Mouse (Mus musculus): ENCODE data around the gene Inppl1. TPM values are rescaled to one million over a fixed set of nuclear protein-coding genes. Genes with fewer than 3 reads are reported as not detected.
A peak's percentile ranks its signal among the peaks of the same experiment; 100 is the strongest.

The Inppl1 gene
- polyA plus RNA-seq, 1 experiment from 2014 or later: 35.5 TPM

DNA sequence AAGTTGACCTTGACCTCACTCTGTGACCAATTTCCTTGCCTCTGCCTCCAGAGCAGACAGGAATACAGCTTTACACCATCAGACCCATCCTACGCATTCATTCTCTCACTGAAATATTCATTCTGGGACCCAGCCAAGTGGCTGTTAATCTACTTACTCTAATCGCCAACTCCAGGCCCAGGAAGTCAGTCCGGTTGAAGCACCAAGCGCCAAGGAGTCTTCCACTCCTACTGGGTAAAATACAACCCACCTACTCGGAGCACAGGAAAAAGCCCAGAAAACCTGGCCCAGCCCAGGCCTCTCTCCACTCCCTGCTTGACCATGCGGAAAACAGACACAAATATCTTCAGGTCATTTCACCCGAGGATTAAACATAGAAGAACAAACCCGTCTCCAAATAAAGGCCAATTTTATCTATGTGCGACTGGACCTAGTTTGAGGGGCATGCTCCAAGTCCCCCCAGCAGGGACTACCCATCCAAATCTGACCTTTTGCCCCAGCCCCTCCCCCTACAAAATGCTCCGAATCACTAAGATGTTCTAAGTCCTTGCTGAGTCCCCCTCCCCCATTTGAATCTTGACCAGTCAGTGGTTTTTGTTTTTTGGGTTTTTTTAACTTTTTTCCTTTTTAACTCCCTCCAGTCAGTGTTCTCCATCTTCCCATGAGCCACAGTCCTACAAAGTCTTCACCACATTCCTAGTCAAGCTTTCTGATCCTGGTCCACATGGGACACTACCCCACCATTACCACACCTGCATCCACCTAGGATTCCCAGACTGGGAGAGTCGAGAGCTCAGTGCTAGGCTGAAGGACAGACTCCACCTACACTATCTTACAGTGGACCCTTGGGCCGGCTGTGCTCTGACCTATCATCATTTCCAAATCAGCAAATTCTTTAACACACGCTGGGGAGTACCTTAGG is 30.5 kb upstream of the Inppl1 start:
- Histone ChIP-seq H3K4me2 (no peak overlapping the region), H3K27ac (ENCODE audit: low read depth, low read length) (peak overlapping the region; percentile 56), H3K27me3 (ENCODE audit: control insufficient read depth, insufficient read depth, low read length) (no peaks in the 10 kb centered on the region), H3K9ac (ENCODE audit: low read length) (peak overlapping the region; percentile 18; the same call in 1 of the 2 replicates), H3K36me3 (ENCODE audit: control insufficient read depth, insufficient read depth, low read length) (no peaks in the 10 kb centered on the region), H3K9me3 (ENCODE audit: control insufficient read depth, low read length) (no peaks in the 10 kb centered on the region), H3K4me1 (ENCODE audit: control insufficient read depth, insufficient read depth, low read length) (peaks cover 9% of the 10 kb centered on the region; the same call in 1 of the 2 replicates), H3K4me3 (ENCODE audit: low read depth, low read length) (no peak overlapping the region)
- WGBS: 34% methylated on average over 13 of the region's 13 CpGs
- ATAC-seq (ENCODE audit: low FRiP score): peak; percentile 67
- no peak for DNase-seq (ENCODE audit: low spot score, missing footprints)

DNA sequence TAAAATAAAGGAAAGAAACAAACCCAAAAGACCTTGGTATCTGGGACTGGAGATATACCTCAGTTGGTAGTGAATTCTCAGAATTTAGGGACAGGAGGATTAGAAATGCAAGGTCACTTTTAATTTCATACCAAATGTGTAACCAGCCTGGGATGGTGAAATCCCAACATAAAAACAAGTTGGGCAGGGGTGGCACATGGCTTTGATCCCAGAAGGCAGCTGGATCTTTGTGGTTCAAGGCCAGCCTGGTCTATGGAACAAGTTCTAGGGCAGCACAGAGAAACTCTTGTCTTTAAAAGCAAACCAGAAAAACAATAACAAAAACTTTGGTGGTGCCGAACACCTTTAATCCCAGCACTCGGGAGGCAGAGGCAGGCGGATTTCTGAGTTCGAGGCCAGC is 29.5 kb upstream of the Inppl1 start:
- DNase-seq (ENCODE audit: low spot score, missing footprints) (no peak), ATAC-seq (ENCODE audit: low FRiP score) (no peak)
- no peak overlapping the region for H3K27ac ChIP-seq (ENCODE audit: low read depth, low read length)
- H3K4me2 ChIP-seq: no peak overlapping the region
- H3K4me1 ChIP-seq (ENCODE audit: control insufficient read depth, insufficient read depth, low read length): peaks cover 9% of the 10 kb centered on the region; the same call in 1 of the 2 replicates
- 98% methylated on average over 4 of the region's 4 CpGs for WGBS
- no peaks in the 10 kb centered on the region for H3K36me3 ChIP-seq (ENCODE audit: control insufficient read depth, insufficient read depth, low read length)
- H3K27me3 ChIP-seq (ENCODE audit: control insufficient read depth, insufficient read depth, low read length): no peaks in the 10 kb centered on the region
- H3K9ac ChIP-seq (ENCODE audit: low read length): no peak overlapping the region
- no peaks in the 10 kb centered on the region for H3K9me3 ChIP-seq (ENCODE audit: control insufficient read depth, low read length)
- no peak overlapping the region for H3K4me3 ChIP-seq (ENCODE audit: low read depth, low read length)

DNA sequence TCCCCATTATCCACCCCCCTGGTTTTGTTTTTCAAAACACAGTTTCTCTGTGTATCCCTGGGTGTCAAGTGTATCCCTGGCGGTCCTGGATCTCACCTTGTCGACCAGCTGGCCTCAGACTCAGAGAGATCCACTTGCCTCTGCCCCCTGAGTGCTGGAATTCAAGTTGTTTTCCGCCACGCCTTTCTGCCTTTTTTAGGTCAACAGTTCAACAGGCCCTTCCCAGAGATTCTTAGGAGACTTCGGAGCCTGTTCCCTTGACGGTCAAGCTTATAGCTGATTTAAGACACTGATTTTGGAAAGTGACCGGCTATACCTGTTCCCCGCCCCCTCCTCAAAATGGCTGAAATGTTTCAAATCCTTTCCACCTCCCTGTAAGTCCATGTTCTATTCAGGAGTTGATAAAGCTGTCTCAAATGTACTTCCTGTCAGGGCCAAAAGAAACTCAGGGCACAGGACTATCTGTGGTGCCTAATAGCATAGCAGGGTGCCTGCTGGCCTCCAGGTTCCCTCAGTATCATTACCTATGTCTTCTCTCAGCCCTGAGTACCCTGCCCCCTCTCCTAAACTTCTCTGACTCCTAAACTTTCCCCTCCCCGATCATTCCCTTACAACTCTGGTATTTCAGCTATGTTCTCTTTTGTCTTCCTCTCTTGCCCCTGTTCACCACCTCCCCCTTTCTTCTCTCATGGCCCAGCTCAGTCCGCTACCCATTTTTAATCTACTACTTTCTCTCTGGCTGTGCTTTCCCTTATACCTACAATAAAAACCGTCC is 28.6 kb upstream of the Inppl1 start:
- no peak for DNase-seq (ENCODE audit: low spot score, missing footprints)
- no peak overlapping the region for H3K9ac ChIP-seq (ENCODE audit: low read length)
- H3K4me2 ChIP-seq: no peak overlapping the region
- no peaks in the 10 kb centered on the region for H3K36me3 ChIP-seq (ENCODE audit: control insufficient read depth, insufficient read depth, low read length)
- no peaks in the 10 kb centered on the region for H3K9me3 ChIP-seq (ENCODE audit: control insufficient read depth, low read length)
- no peak overlapping the region for H3K4me3 ChIP-seq (ENCODE audit: low read depth, low read length)
- no peaks in the 10 kb centered on the region for H3K27me3 ChIP-seq (ENCODE audit: control insufficient read depth, insufficient read depth, low read length)
- no peak overlapping the region for H3K27ac ChIP-seq (ENCODE audit: low read depth, low read length)
- ATAC-seq (ENCODE audit: low FRiP score): no peak
- WGBS: 79% methylated on average over 11 of the region's 11 CpGs
- peaks cover 9% of the 10 kb centered on the region; the same call in 1 of the 2 replicates for H3K4me1 ChIP-seq (ENCODE audit: control insufficient read depth, insufficient read depth, low read length)

DNA sequence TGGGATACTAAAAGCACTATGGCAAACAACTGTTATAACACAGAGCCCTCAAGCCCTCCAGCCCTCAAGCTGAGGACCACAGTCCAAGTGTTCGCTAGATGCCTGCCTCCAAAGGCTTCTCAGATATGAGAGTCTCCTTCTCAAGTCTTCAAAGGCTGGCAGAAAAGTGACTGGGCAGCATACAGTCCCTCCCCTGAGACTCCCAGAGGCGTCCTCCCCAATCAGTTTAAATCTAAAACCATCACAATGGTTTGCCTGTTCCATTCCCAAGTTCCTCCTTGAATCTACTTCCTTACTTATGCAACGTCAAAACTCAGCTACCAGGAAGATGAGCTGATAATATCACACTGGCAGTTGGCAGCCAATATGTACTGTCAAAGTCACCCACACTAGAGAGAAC is 25.4 kb upstream of the Inppl1 start, which contains the start of gene Anapc15:
Gene Anapc15 (plus strand): TSS at position 301 of the 400 bp plus-strand sequence.
- Histone ChIP-seq H3K9me3 (ENCODE audit: control insufficient read depth, low read length) (no peaks in the 10 kb centered on the region), H3K9ac (ENCODE audit: low read length) (no peak within 1 kb of the TSS), H3K4me3 (ENCODE audit: low read depth, low read length) (no peak within 1 kb of the TSS), H3K27me3 (ENCODE audit: control insufficient read depth, insufficient read depth, low read length) (no peaks in the 10 kb centered on the region), H3K4me2 (no peak within 1 kb of the TSS), H3K27ac (ENCODE audit: low read depth, low read length) (no peak within 1 kb of the TSS), H3K36me3 (ENCODE audit: control insufficient read depth, insufficient read depth, low read length) (no peaks in the 10 kb centered on the region), H3K4me1 (ENCODE audit: control insufficient read depth, insufficient read depth, low read length) (peaks cover 4% of the 10 kb centered on the region; the same call in 1 of the 2 replicates)
- WGBS: 81% methylated on average over 3 of the region's 3 CpGs
- DNase-seq (ENCODE audit: low spot score, missing footprints) (no peak), ATAC-seq (ENCODE audit: low FRiP score) (no peak)

- H3K4me3 ChIP-seq (ENCODE audit: low read depth, low read length): no peak overlapping the region
- H3K4me1 ChIP-seq (ENCODE audit: control insufficient read depth, insufficient read depth, low read length): no peaks in the 10 kb centered on the region
- WGBS: 75% methylated on average over 3 of the region's 3 CpGs
- H3K9ac ChIP-seq (ENCODE audit: low read length): no peak overlapping the region
- no peaks in the 10 kb centered on the region for H3K36me3 ChIP-seq (ENCODE audit: control insufficient read depth, insufficient read depth, low read length)
- no peak for DNase-seq (ENCODE audit: low spot score, missing footprints)
- ATAC-seq (ENCODE audit: low FRiP score): no peak
- H3K9me3 ChIP-seq (ENCODE audit: control insufficient read depth, low read length): no peaks in the 10 kb centered on the region
- H3K27ac ChIP-seq (ENCODE audit: low read depth, low read length): no peak overlapping the region
- H3K4me2 ChIP-seq: no peak overlapping the region
- no peaks in the 10 kb centered on the region for H3K27me3 ChIP-seq (ENCODE audit: control insufficient read depth, insufficient read depth, low read length)
Measured at GRCm38 (mm10) chr7:101862291-101862690, 24.3 kb upstream of the Inppl1 start.

- H3K36me3 ChIP-seq (ENCODE audit: control insufficient read depth, insufficient read depth, low read length): no peaks in the 10 kb centered on the region
- DNase-seq (ENCODE audit: low spot score, missing footprints): no peak
- H3K4me1 ChIP-seq (ENCODE audit: control insufficient read depth, insufficient read depth, low read length): no peaks in the 10 kb centered on the region
- no peak for ATAC-seq (ENCODE audit: low FRiP score)
- H3K9ac ChIP-seq (ENCODE audit: low read length): no peak overlapping the region
- H3K27ac ChIP-seq (ENCODE audit: low read depth, low read length): no peak overlapping the region
- no peak overlapping the region for H3K4me2 ChIP-seq
- H3K4me3 ChIP-seq (ENCODE audit: low read depth, low read length): no peak overlapping the region
- no peaks in the 10 kb centered on the region for H3K27me3 ChIP-seq (ENCODE audit: control insufficient read depth, insufficient read depth, low read length)
- no peaks in the 10 kb centered on the region for H3K9me3 ChIP-seq (ENCODE audit: control insufficient read depth, low read length)
Measured at GRCm38 (mm10) chr7:101860978-101861377, 22.9 kb upstream of the Inppl1 start.

GRCm38 (mm10) chr7:101858362-101858761 is 20.3 kb upstream of the Inppl1 start:
- Histone ChIP-seq H3K27ac (ENCODE audit: low read depth, low read length) (no peak overlapping the region), H3K9ac (ENCODE audit: low read length) (no peak overlapping the region), H3K4me3 (ENCODE audit: low read depth, low read length) (no peak overlapping the region), H3K4me2 (no peak overlapping the region), H3K4me1 (ENCODE audit: control insufficient read depth, insufficient read depth, low read length) (no peaks in the 10 kb centered on the region), H3K36me3 (ENCODE audit: control insufficient read depth, insufficient read depth, low read length) (no peaks in the 10 kb centered on the region), H3K27me3 (ENCODE audit: control insufficient read depth, insufficient read depth, low read length) (no peaks in the 10 kb centered on the region), H3K9me3 (ENCODE audit: control insufficient read depth, low read length) (no peaks in the 10 kb centered on the region)
- no peak for DNase-seq (ENCODE audit: low spot score, missing footprints)
- 90% methylated on average over 9 of the region's 9 CpGs for WGBS
- no peak for ATAC-seq (ENCODE audit: low FRiP score)

- ATAC-seq (ENCODE audit: low FRiP score) (no peak), DNase-seq (ENCODE audit: low spot score, missing footprints) (no peak)
- WGBS: 91% methylated on average over 4 of the region's 4 CpGs
- no peak within 1 kb of the TSS for H3K27ac ChIP-seq (ENCODE audit: low read depth, low read length)
- no peaks in the 10 kb centered on the region for H3K36me3 ChIP-seq (ENCODE audit: control insufficient read depth, insufficient read depth, low read length)
- H3K4me1 ChIP-seq (ENCODE audit: control insufficient read depth, insufficient read depth, low read length): no peaks in the 10 kb centered on the region
- no peak within 1 kb of the TSS for H3K4me2 ChIP-seq
- H3K9me3 ChIP-seq (ENCODE audit: control insufficient read depth, low read length): no peaks in the 10 kb centered on the region
- no peaks in the 10 kb centered on the region for H3K27me3 ChIP-seq (ENCODE audit: control insufficient read depth, insufficient read depth, low read length)
- no peak within 1 kb of the TSS for H3K9ac ChIP-seq (ENCODE audit: low read length)
- H3K4me3 ChIP-seq (ENCODE audit: low read depth, low read length): no peak within 1 kb of the TSS
Measured at GRCm38 (mm10) chr7:101857094-101857493, 19.1 kb upstream of the Inppl1 start, which contains the start of gene Folr2. Gene Folr2 (minus strand): TSS chr7:101857194.

DNA sequence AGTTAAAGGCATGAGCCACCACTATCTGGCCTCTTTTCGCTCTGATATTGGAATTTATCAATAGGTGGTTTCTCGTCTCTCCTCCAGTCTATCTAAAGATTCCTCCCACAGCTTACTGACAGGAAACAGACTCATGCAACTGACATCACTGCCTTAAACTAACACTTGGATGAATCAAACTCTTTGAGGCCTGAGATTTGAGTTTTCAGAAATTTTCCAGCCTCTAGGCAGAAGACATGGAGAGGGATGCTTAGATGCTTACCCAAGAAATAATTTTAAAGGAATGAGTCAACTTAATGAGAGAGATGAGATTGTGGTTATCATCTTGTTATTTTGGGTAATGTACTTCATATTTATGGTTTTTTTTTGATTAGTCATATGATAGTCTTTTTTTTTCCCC is 15.8 kb upstream of the Inppl1 start:
- no peak overlapping the region for H3K4me3 ChIP-seq (ENCODE audit: low read depth, low read length)
- no peaks in the 10 kb centered on the region for H3K36me3 ChIP-seq (ENCODE audit: control insufficient read depth, insufficient read depth, low read length)
- no peak overlapping the region for H3K4me2 ChIP-seq
- ATAC-seq (ENCODE audit: low FRiP score) (no peak), DNase-seq (ENCODE audit: low spot score, missing footprints) (no peak)
- no peak overlapping the region for H3K27ac ChIP-seq (ENCODE audit: low read depth, low read length)
- no peaks in the 10 kb centered on the region for H3K27me3 ChIP-seq (ENCODE audit: control insufficient read depth, insufficient read depth, low read length)
- H3K9me3 ChIP-seq (ENCODE audit: control insufficient read depth, low read length): no peaks in the 10 kb centered on the region
- H3K9ac ChIP-seq (ENCODE audit: low read length): no peak overlapping the region
- no peaks in the 10 kb centered on the region for H3K4me1 ChIP-seq (ENCODE audit: control insufficient read depth, insufficient read depth, low read length)
- WGBS: 88% methylated on average over 2 of the region's 2 CpGs

Data from midbrain, embryonic 11.5 days (tissue).